Comparison of ENCODE assay signal across 10 mouse cellular contexts in the genomic region with DNA sequence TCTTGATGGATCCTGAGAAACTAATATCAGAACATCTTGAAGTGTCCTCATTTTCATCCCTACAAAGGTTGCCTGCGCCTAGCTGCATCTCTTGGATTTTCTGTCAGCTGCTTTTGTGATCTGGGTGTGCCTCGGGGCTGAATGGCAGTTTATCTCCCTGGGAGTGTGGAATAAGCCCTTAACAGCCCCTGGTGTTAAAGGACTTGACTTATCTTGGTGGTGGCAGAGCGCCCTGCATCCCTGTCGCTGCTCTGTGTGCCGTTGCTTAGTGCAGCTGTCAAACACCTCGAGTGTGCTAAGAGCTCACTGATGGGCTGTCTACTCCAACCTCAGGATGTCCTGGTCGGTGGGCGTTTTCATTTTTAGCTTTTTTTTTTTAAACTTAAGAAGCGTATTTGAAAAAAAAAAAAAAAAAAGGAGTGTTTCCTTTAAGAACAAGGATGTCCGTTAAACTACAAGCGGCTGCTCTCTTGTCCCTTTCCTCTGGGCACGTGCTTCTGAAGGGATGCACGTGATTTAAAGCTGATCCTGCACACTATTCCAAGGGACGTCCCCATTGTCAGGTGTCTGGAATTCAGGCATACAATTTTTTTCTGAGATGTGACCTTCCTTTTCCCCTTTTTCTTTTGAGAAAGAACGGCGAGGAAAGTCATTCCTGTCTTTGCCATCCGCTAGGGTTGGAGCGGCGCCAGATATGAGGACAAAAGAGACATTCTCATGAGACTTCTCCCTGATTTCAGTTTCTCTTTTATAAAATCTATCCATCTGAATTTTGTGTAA. TPM values are rescaled to one million over a fixed set of nuclear protein-coding genes. Genes with fewer than 3 reads are reported as not detected.
DNase-seq lines count a peak whose midpoint lies in the region; ATAC-seq and TF ChIP-seq lines count a peak whose summit lies in the region.
"Had no signal": no experiment of that assay in that cellular context is flagged by ENCODE, and none has a peak within 500 bp of the region (broad histone marks: within the 10 kb centered on the region; RNA-seq: fewer than 3 reads in every experiment).

No protein-coding gene starts in this region.

- H3K4me1 ChIP-seq in thymus, adult 2 months (replicated peaks; ENCODE audit: control insufficient read depth, insufficient read depth, low read length), result no peaks in the 10 kb centered on the region
- H3K4me1 ChIP-seq: midbrain, embryonic 12.5 days had no signal

- H3K36me3 ChIP-seq in thymus, adult 2 months (ENCODE audit: control insufficient read depth, insufficient read depth, low read length), result no peaks in the 10 kb centered on the region
- H3K36me3 ChIP-seq: midbrain, embryonic 12.5 days had no signal

- WGBS in thymus, adult 2 months, result 63% methylated on average over 19 of the region's 19 CpGs

- H3K27me3 ChIP-seq in thymus, adult 2 months (ENCODE audit: control insufficient read depth, insufficient read depth, low read length), result no peaks in the 10 kb centered on the region
- H3K27me3 ChIP-seq: midbrain, embryonic 12.5 days had no signal

- peak; percentile 32 for TF ChIP-seq CTCF in layer of hippocampus, adult 2 months (conservative IDR thresholded peaks at IDR 0.05)
- no peak for TF ChIP-seq CTCF in thymus, adult 2 months (IDR thresholded peaks at IDR 0.05; ENCODE audit: borderline replicate concordance, control insufficient read depth, extremely low read depth, insufficient read depth, low read length, poor library complexity)

- DNase-seq in layer of hippocampus, adult 2 months (ENCODE audit: low spot score in 2 of 2), result peak in 1 of 2 experiments; percentile 19
- DNase-seq in layer of hippocampus, adult 9-10 months (ENCODE audit: low spot score), result no peak
- DNase-seq in adrenal gland, postnatal 14 days, result peak; percentile 49
- peak; percentile 8 for DNase-seq in heart, adult 8-10 months (ENCODE audit: low spot score)
- peak; percentile 55 to 63 for DNase-seq in kidney, postnatal 4 days
- no peak for DNase-seq in ovary, postnatal 10 days (ENCODE audit: low spot score)
- no peak for DNase-seq in thymus, adult 2 months

- peak overlapping the region; percentile 42 for H3K4me3 ChIP-seq in layer of hippocampus, adult 2 months
- H3K4me3 ChIP-seq in thymus, adult 2 months (ENCODE audit: control insufficient read depth, insufficient read depth, low read length), result no peak overlapping the region
- H3K4me3 ChIP-seq: midbrain, embryonic 12.5 days had no signal

- no peak overlapping the region for H3K27ac ChIP-seq in layer of hippocampus, adult 2 months
- H3K27ac ChIP-seq in thymus, adult 2 months (ENCODE audit: control insufficient read depth, insufficient read depth, low read length), result no peak overlapping the region
- H3K27ac ChIP-seq: midbrain, embryonic 12.5 days had no signal

- TF ChIP-seq POLR2A in thymus, adult 2 months (IDR thresholded peaks at IDR 0.05; ENCODE audit: control insufficient read depth, extremely low read depth, insufficient read depth, low read length, poor library complexity), result no peak

- no peak for ATAC-seq in CD4-positive, CD25-positive, alpha-beta regulatory T cell, adult 4 months

RNA-seq across cellular contexts. Expression of gene Bmp10, which starts 4.6 kb away (rescaled TPM):
- not detected for total RNA-seq in layer of hippocampus, adult 2 months (2021)
- 0.67 TPM in 1 of 2 replicates, not detected in the other for total RNA-seq in adrenal gland, postnatal 14 days (2021)
- 10 to 100 TPM; 20.9 to 75.6 (median 50.9) TPM for total RNA-seq in heart, adult 8-10 months (2022)
- not detected for polyA plus RNA-seq in CD4-positive, CD25-positive, alpha-beta regulatory T cell, adult 4 months (2017; shearing (Covaris generic))
- 0.08 and 4.8 TPM in 2 replicates for polyA plus RNA-seq in thymus, adult 2 months (2012; rRNA removed)
- polyA plus RNA-seq: frontal cortex, adult 2 months; midbrain, embryonic 12.5 days had no signal

RNA-seq across cellular contexts. Expression of gene Gkn3, which starts 35.5 kb away (rescaled TPM):
- total RNA-seq in layer of hippocampus, adult 2 months (2021), result 1 to 10 TPM; 2.0 to 3.6 TPM
- total RNA-seq in adrenal gland, postnatal 14 days (2021), result 1.2 and 1.4 TPM in 2 replicates
- total RNA-seq in heart, adult 8-10 months (2022), result 1 to 10 TPM in 3 of 4 experiments, under 1 TPM in 1; 0.53 to 2.5 (median 1.5) TPM
- not detected for polyA plus RNA-seq in CD4-positive, CD25-positive, alpha-beta regulatory T cell, adult 4 months (2017; shearing (Covaris generic))
- polyA plus RNA-seq in thymus, adult 2 months (2012; rRNA removed), result 0.69 and 0.96 TPM in 2 replicates
- polyA plus RNA-seq: midbrain, embryonic 12.5 days had no signal

RNA-seq across cellular contexts. Expression of gene Gkn2, which starts 51.1 kb away (rescaled TPM):
- not detected for total RNA-seq in layer of hippocampus, adult 2 months (2021)
- total RNA-seq in adrenal gland, postnatal 14 days (2021), result not detected in 2 replicates
- not detected for total RNA-seq in heart, adult 8-10 months (2022)
- polyA plus RNA-seq in CD4-positive, CD25-positive, alpha-beta regulatory T cell, adult 4 months (2017; shearing (Covaris generic)), result not detected
- 0.40 TPM in 1 of 2 replicates, not detected in the other for polyA plus RNA-seq in thymus, adult 2 months (2012; rRNA removed)
- polyA plus RNA-seq: frontal cortex, adult 2 months; midbrain, embryonic 12.5 days had no signal

Comparison
In these comparisons a context has a peak if more than half of its experiments do, and no peak if none do; other contexts are left out.
1. DNase-seq: peak in adrenal gland, postnatal 14 days (single experiment), heart, adult 8-10 months (single experiment) and kidney, postnatal 4 days (2 of 2); none in layer of hippocampus, adult 9-10 months (single experiment), ovary, postnatal 10 days (single experiment) and thymus, adult 2 months (single experiment).
2. RNA of gene Bmp10, which starts 4.6 kb away (total RNA-seq): 20.9 to 75.6 TPM in heart, adult 8-10 months; 0.67 TPM in adrenal gland, postnatal 14 days and not detected in layer of hippocampus, adult 2 months; every median in the first group is over 10 times any median in the second.